Mouse (Mus musculus) brain, embryonic 14.5 days (tissue): ENCODE data around the gene Sohlh2.

Source experiments
- CTCF ChIP-seq: fragments of 200-500 bp; IDR thresholded peaks from 2 replicates; pipeline ENCODE4 v1.5.1; 2012; ENCODE audit warnings: inconsistent platforms, mild to moderate bottlenecking, moderate library complexity, borderline replicate concordance; ENCODE audit not compliant: insufficient read depth, insufficient read length; ENCODE audit errors: extremely low read depth
- POLR2A ChIP-seq: fragments of 200-500 bp; IDR thresholded peaks from 2 replicates; pipeline ENCODE4 v1.6.1; 2012; ENCODE audit warnings: mild to moderate bottlenecking, inconsistent platforms, borderline replicate concordance; ENCODE audit not compliant: poor library complexity, insufficient read depth, insufficient read length, severe bottlenecking; ENCODE audit errors: extremely low read depth

- no peak for TF ChIP-seq CTCF
- no peak for TF ChIP-seq POLR2A
Measured at GRCm38 (mm10) chr3:55194792-55195191, 13.0 kb downstream of the Sohlh2 start.
